Mouse (Mus musculus): Measurements from ENCODE around the gene Cd274. TPM values are rescaled to one million over a fixed set of nuclear protein-coding genes. Genes with fewer than 3 reads are reported as not detected.
"Not testable (repeated sequence)": the region's sequence is repeated elsewhere in the genome, so short reads cannot be mapped to it uniquely, and the experiment has no call there.

Cd274 gene
- polyA plus RNA-seq, 1 experiment from 2014 or later, result 0.66 TPM

- Histone ChIP-seq H3K4me3 (replicated peaks; ENCODE audit: low read depth, low read length) (no peak overlapping the region), H3K4me2 (ENCODE audit: low read length) (no peak overlapping the region), H3K4me1 (ENCODE audit: control insufficient read depth, insufficient read depth, low read length) (no peaks in the 10 kb centered on the region), H3K27ac (replicated peaks; ENCODE audit: low read depth, low read length) (no peak overlapping the region), H3K27me3 (ENCODE audit: control insufficient read depth, insufficient read depth, low read length) (no peaks in the 10 kb centered on the region), H3K36me3 (ENCODE audit: control insufficient read depth, insufficient read depth, low read length) (no peaks in the 10 kb centered on the region), H3K9me3 (ENCODE audit: control insufficient read depth, low read length) (no peaks in the 10 kb centered on the region), H3K9ac (replicated peaks; ENCODE audit: low read length) (no peak overlapping the region)
- WGBS, result 87% methylated on average over 6 of the region's 6 CpGs
- DNase-seq (peak; percentile 62), ATAC-seq (ENCODE audit: low FRiP score, low TSS enrichment) (no peak)
These were observed 45.5 kb downstream of the Cd274 start for GRCm38 (mm10) chr19:29412476-29413420.

GRCm38 (mm10) chr19:29414513-29414912, 47.3 kb downstream of the Cd274 start:
- no peak for ATAC-seq (ENCODE audit: low FRiP score, low TSS enrichment)
- H3K36me3 ChIP-seq (ENCODE audit: control insufficient read depth, insufficient read depth, low read length), result no peaks in the 10 kb centered on the region
- H3K9me3 ChIP-seq (ENCODE audit: control insufficient read depth, low read length), result no peaks in the 10 kb centered on the region
- no peaks in the 10 kb centered on the region for H3K27me3 ChIP-seq (ENCODE audit: control insufficient read depth, insufficient read depth, low read length)
- H3K9ac ChIP-seq (replicated peaks; ENCODE audit: low read length), result no peak overlapping the region
- DNase-seq, result no peak
- WGBS, result 90% methylated on average over 3 of the region's 3 CpGs
- no peak overlapping the region for H3K27ac ChIP-seq (replicated peaks; ENCODE audit: low read depth, low read length)
- no peak overlapping the region for H3K4me3 ChIP-seq (replicated peaks; ENCODE audit: low read depth, low read length)
- H3K4me1 ChIP-seq (ENCODE audit: control insufficient read depth, insufficient read depth, low read length), result no peaks in the 10 kb centered on the region
- H3K4me2 ChIP-seq (ENCODE audit: low read length), result no peak overlapping the region

GRCm38 (mm10) chr19:29414917-29415316, 47.7 kb downstream of the Cd274 start:
- DNase-seq; H3K27ac ChIP-seq (replicated peaks; ENCODE audit: low read depth, low read length); ATAC-seq (ENCODE audit: low FRiP score, low TSS enrichment); H3K4me2 ChIP-seq (ENCODE audit: low read length); H3K36me3 ChIP-seq (ENCODE audit: control insufficient read depth, insufficient read depth, low read length); H3K4me3 ChIP-seq (replicated peaks; ENCODE audit: low read depth, low read length); H3K9ac ChIP-seq (replicated peaks; ENCODE audit: low read length); H3K4me1 ChIP-seq (ENCODE audit: control insufficient read depth, insufficient read depth, low read length); H3K27me3 ChIP-seq (ENCODE audit: control insufficient read depth, insufficient read depth, low read length); H3K9me3 ChIP-seq (ENCODE audit: control insufficient read depth, low read length): not testable (repeated sequence)

- no peak for ATAC-seq (ENCODE audit: low FRiP score, low TSS enrichment)
- H3K4me1 ChIP-seq (ENCODE audit: control insufficient read depth, insufficient read depth, low read length), result no peaks in the 10 kb centered on the region
- H3K9me3 ChIP-seq (ENCODE audit: control insufficient read depth, low read length), result no peaks in the 10 kb centered on the region
- H3K4me2 ChIP-seq (ENCODE audit: low read length), result no peak overlapping the region
- no peak overlapping the region for H3K4me3 ChIP-seq (replicated peaks; ENCODE audit: low read depth, low read length)
- H3K27me3 ChIP-seq (ENCODE audit: control insufficient read depth, insufficient read depth, low read length), result no peaks in the 10 kb centered on the region
- no peak overlapping the region for H3K27ac ChIP-seq (replicated peaks; ENCODE audit: low read depth, low read length)
- DNase-seq, result no peak
- 80% methylated on average over 3 of the region's 3 CpGs for WGBS
- no peaks in the 10 kb centered on the region for H3K36me3 ChIP-seq (ENCODE audit: control insufficient read depth, insufficient read depth, low read length)
- no peak overlapping the region for H3K9ac ChIP-seq (replicated peaks; ENCODE audit: low read length)
These were observed 49.2 kb downstream of the Cd274 start for GRCm38 (mm10) chr19:29416393-29416902.

- Histone ChIP-seq H3K27me3 (ENCODE audit: control insufficient read depth, insufficient read depth, low read length) (no peaks in the 10 kb centered on the region), H3K4me2 (ENCODE audit: low read length) (no peak overlapping the region), H3K9ac (replicated peaks; ENCODE audit: low read length) (no peak overlapping the region), H3K27ac (replicated peaks; ENCODE audit: low read depth, low read length) (no peak overlapping the region), H3K4me1 (ENCODE audit: control insufficient read depth, insufficient read depth, low read length) (no peaks in the 10 kb centered on the region), H3K4me3 (replicated peaks; ENCODE audit: low read depth, low read length) (no peak overlapping the region), H3K36me3 (ENCODE audit: control insufficient read depth, insufficient read depth, low read length) (no peaks in the 10 kb centered on the region), H3K9me3 (ENCODE audit: control insufficient read depth, low read length) (no peaks in the 10 kb centered on the region)
- ATAC-seq (ENCODE audit: low FRiP score, low TSS enrichment), result no peak
- 70% methylated on average over 2 of the region's 2 CpGs for WGBS
- DNase-seq, result no peak
These were observed 49.9 kb downstream of the Cd274 start for GRCm38 (mm10) chr19:29417188-29417587.

GRCm38 (mm10) chr19:29417894-29418293, 50.6 kb downstream of the Cd274 start:
- Histone ChIP-seq H3K36me3 (ENCODE audit: control insufficient read depth, insufficient read depth, low read length) (no peaks in the 10 kb centered on the region), H3K4me2 (ENCODE audit: low read length) (no peak overlapping the region), H3K9me3 (ENCODE audit: control insufficient read depth, low read length) (no peaks in the 10 kb centered on the region), H3K27me3 (ENCODE audit: control insufficient read depth, insufficient read depth, low read length) (no peaks in the 10 kb centered on the region), H3K4me3 (replicated peaks; ENCODE audit: low read depth, low read length) (no peak overlapping the region), H3K27ac (replicated peaks; ENCODE audit: low read depth, low read length) (no peak overlapping the region), H3K4me1 (ENCODE audit: control insufficient read depth, insufficient read depth, low read length) (no peaks in the 10 kb centered on the region), H3K9ac (replicated peaks; ENCODE audit: low read length) (no peak overlapping the region)
- no peak for ATAC-seq (ENCODE audit: low FRiP score, low TSS enrichment)
- DNase-seq, result no peak
- WGBS, result 87% methylated on average over 2 of the region's 2 CpGs

- DNase-seq, result no peak
- no peak for ATAC-seq (ENCODE audit: low FRiP score, low TSS enrichment)
- Histone ChIP-seq H3K4me1 (ENCODE audit: control insufficient read depth, insufficient read depth, low read length) (no peaks in the 10 kb centered on the region), H3K27me3 (ENCODE audit: control insufficient read depth, insufficient read depth, low read length) (no peaks in the 10 kb centered on the region), H3K4me2 (ENCODE audit: low read length) (no peak overlapping the region), H3K9me3 (ENCODE audit: control insufficient read depth, low read length) (no peaks in the 10 kb centered on the region), H3K36me3 (ENCODE audit: control insufficient read depth, insufficient read depth, low read length) (no peaks in the 10 kb centered on the region), H3K9ac (replicated peaks; ENCODE audit: low read length) (no peak overlapping the region), H3K27ac (replicated peaks; ENCODE audit: low read depth, low read length) (no peak overlapping the region), H3K4me3 (replicated peaks; ENCODE audit: low read depth, low read length) (no peak overlapping the region)
- 60% methylated on average over 9 of the region's 9 CpGs for WGBS
These were observed 51.4 kb downstream of the Cd274 start for GRCm38 (mm10) chr19:29418661-29419115.

GRCm38 (mm10) chr19:29419506-29419905, 52.3 kb downstream of the Cd274 start:
- no peak overlapping the region for H3K9ac ChIP-seq (replicated peaks; ENCODE audit: low read length)
- 89% methylated on average over 3 of the region's 3 CpGs for WGBS
- H3K4me3 ChIP-seq (replicated peaks; ENCODE audit: low read depth, low read length), result no peak overlapping the region
- no peak overlapping the region for H3K4me2 ChIP-seq (ENCODE audit: low read length)
- no peak for ATAC-seq (ENCODE audit: low FRiP score, low TSS enrichment)
- no peak overlapping the region for H3K27ac ChIP-seq (replicated peaks; ENCODE audit: low read depth, low read length)
- H3K27me3 ChIP-seq (ENCODE audit: control insufficient read depth, insufficient read depth, low read length), result no peaks in the 10 kb centered on the region
- H3K36me3 ChIP-seq (ENCODE audit: control insufficient read depth, insufficient read depth, low read length), result no peaks in the 10 kb centered on the region
- H3K9me3 ChIP-seq (ENCODE audit: control insufficient read depth, low read length), result no peaks in the 10 kb centered on the region
- no peaks in the 10 kb centered on the region for H3K4me1 ChIP-seq (ENCODE audit: control insufficient read depth, insufficient read depth, low read length)
- no peak for DNase-seq

- Histone ChIP-seq H3K27ac (replicated peaks; ENCODE audit: low read depth, low read length) (no peak overlapping the region), H3K4me3 (replicated peaks; ENCODE audit: low read depth, low read length) (no peak overlapping the region), H3K36me3 (ENCODE audit: control insufficient read depth, insufficient read depth, low read length) (no peaks in the 10 kb centered on the region), H3K4me2 (ENCODE audit: low read length) (no peak overlapping the region), H3K9ac (replicated peaks; ENCODE audit: low read length) (no peak overlapping the region), H3K9me3 (ENCODE audit: control insufficient read depth, low read length) (no peaks in the 10 kb centered on the region), H3K27me3 (ENCODE audit: control insufficient read depth, insufficient read depth, low read length) (no peaks in the 10 kb centered on the region), H3K4me1 (ENCODE audit: control insufficient read depth, insufficient read depth, low read length) (no peaks in the 10 kb centered on the region)
- ATAC-seq (ENCODE audit: low FRiP score, low TSS enrichment) (no peak), DNase-seq (no peak)
These were observed 52.7 kb downstream of the Cd274 start for GRCm38 (mm10) chr19:29419946-29420345.

Data from midbrain, embryonic 14.5 days (tissue).